Mouse (Mus musculus): ENCODE data around the gene Hyou1. TPM values are rescaled to one million over a fixed set of nuclear protein-coding genes. Genes with fewer than 3 reads are reported as not detected.
"Not testable (repeated sequence)": the region's sequence is repeated elsewhere in the genome, so short reads cannot be mapped to it uniquely, and the experiment has no call there.

The Hyou1 gene
- polyA plus RNA-seq, 1 experiment from 2014 or later, result 26.8 TPM

- H3K27me3 ChIP-seq (ENCODE audit: control insufficient read depth, insufficient read depth, low read depth, low read length), result no peaks in the 10 kb centered on the region
- H3K36me3 ChIP-seq (ENCODE audit: control insufficient read depth, insufficient read depth, low read length), result peaks cover 32% of the 10 kb centered on the region
- H3K27ac ChIP-seq (ENCODE audit: low read length), result no peak overlapping the region
- H3K9ac ChIP-seq (ENCODE audit: low read depth, low read length), result no peak overlapping the region
- 93% methylated on average over 9 of the region's 9 CpGs for WGBS
- no peak for ATAC-seq
- peaks cover 6% of the 10 kb centered on the region for H3K4me1 ChIP-seq (ENCODE audit: control insufficient read depth, insufficient read depth, low read length)
- no peak overlapping the region for H3K4me3 ChIP-seq (ENCODE audit: low read depth, low read length)
- H3K9me3 ChIP-seq (replicated peaks; ENCODE audit: control insufficient read depth, low read length, poor library complexity, severe bottlenecking), result no peaks in the 10 kb centered on the region
- H3K4me2 ChIP-seq (ENCODE audit: low read length), result no peak overlapping the region
Measured at GRCm38 (mm10) chr9:44347166-44347565, 32.1 kb upstream of the Hyou1 start.

- H3K4me3 ChIP-seq (ENCODE audit: low read depth, low read length), result no peak overlapping the region
- H3K27me3 ChIP-seq (ENCODE audit: control insufficient read depth, insufficient read depth, low read depth, low read length), result no peaks in the 10 kb centered on the region
- H3K9ac ChIP-seq (ENCODE audit: low read depth, low read length), result no peak overlapping the region
- H3K36me3 ChIP-seq (ENCODE audit: control insufficient read depth, insufficient read depth, low read length), result peaks cover 36% of the 10 kb centered on the region
- no peak overlapping the region for H3K27ac ChIP-seq (ENCODE audit: low read length)
- WGBS, result 93% methylated on average over 4 of the region's 4 CpGs
- no peaks in the 10 kb centered on the region for H3K9me3 ChIP-seq (replicated peaks; ENCODE audit: control insufficient read depth, low read length, poor library complexity, severe bottlenecking)
- H3K4me2 ChIP-seq (ENCODE audit: low read length), result no peak overlapping the region
- H3K4me1 ChIP-seq (ENCODE audit: control insufficient read depth, insufficient read depth, low read length), result peaks cover 6% of the 10 kb centered on the region
- ATAC-seq, result no peak
Measured at GRCm38 (mm10) chr9:44347621-44348020, 31.7 kb upstream of the Hyou1 start.

GRCm38 (mm10) chr9:44348546-44348945 is 30.7 kb upstream of the Hyou1 start:
- H3K9ac ChIP-seq (ENCODE audit: low read depth, low read length), result no peak overlapping the region
- H3K4me3 ChIP-seq (ENCODE audit: low read depth, low read length), result no peak overlapping the region
- WGBS, result 98% methylated on average over 4 of the region's 4 CpGs
- H3K4me1 ChIP-seq (ENCODE audit: control insufficient read depth, insufficient read depth, low read length), result no peaks in the 10 kb centered on the region
- no peak for ATAC-seq
- no peak overlapping the region for H3K4me2 ChIP-seq (ENCODE audit: low read length)
- no peaks in the 10 kb centered on the region for H3K9me3 ChIP-seq (replicated peaks; ENCODE audit: control insufficient read depth, low read length, poor library complexity, severe bottlenecking)
- peaks cover 45% of the 10 kb centered on the region for H3K36me3 ChIP-seq (ENCODE audit: control insufficient read depth, insufficient read depth, low read length)
- H3K27ac ChIP-seq (ENCODE audit: low read length), result no peak overlapping the region
- no peaks in the 10 kb centered on the region for H3K27me3 ChIP-seq (ENCODE audit: control insufficient read depth, insufficient read depth, low read depth, low read length)

DNA sequence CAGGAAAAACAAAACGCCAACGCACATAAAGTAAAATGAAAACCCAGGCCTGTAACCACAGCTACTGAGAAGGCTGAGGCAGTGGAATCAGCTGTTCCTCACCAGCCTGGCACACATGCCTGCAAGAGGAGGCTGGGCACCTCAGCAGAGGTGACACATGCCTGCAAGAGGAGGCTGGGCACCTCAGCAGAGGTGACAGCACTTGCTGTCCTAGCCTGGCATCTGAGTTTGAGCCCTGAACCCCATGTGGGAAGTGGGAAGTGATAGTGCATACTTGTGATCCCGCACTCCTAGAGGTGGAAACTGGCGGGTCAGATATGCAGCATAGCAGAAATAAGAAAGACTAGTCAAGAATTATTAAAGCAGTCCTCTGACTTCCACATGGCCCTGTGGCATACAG is 27.9 kb upstream of the Hyou1 start:
- no peak overlapping the region for H3K4me2 ChIP-seq (ENCODE audit: low read length)
- H3K27me3 ChIP-seq (ENCODE audit: control insufficient read depth, insufficient read depth, low read depth, low read length), result no peaks in the 10 kb centered on the region
- WGBS, result 99% methylated on average over 4 of the region's 4 CpGs
- no peak overlapping the region for H3K4me3 ChIP-seq (ENCODE audit: low read depth, low read length)
- no peaks in the 10 kb centered on the region for H3K9me3 ChIP-seq (replicated peaks; ENCODE audit: control insufficient read depth, low read length, poor library complexity, severe bottlenecking)
- no peaks in the 10 kb centered on the region for H3K4me1 ChIP-seq (ENCODE audit: control insufficient read depth, insufficient read depth, low read length)
- H3K27ac ChIP-seq (ENCODE audit: low read length), result no peak overlapping the region
- no peak for ATAC-seq
- no peak overlapping the region for H3K9ac ChIP-seq (ENCODE audit: low read depth, low read length)
- peaks cover 70% of the 10 kb centered on the region for H3K36me3 ChIP-seq (ENCODE audit: control insufficient read depth, insufficient read depth, low read length)

DNA sequence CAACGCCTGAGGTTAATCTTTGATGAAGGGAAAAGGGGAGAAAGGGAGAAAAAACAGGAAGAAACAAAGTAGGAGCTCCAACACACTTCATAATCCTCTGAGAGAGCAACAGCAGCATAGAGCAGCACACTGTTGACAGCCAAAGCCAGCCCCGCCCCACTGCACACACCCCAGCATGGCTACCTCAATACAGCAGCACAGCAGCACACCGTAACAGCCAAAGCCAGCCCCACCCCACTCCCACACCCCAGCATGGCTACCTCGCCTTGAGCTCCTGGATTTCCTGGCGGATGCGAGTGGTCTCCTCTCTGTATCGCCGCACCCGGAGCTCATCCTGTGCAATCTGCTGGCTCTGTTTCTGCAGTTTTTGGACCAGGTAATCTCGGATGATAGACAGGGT is 27.0 kb upstream of the Hyou1 start:
- Histone ChIP-seq H3K9me3 (replicated peaks; ENCODE audit: control insufficient read depth, low read length, poor library complexity, severe bottlenecking) (no peaks in the 10 kb centered on the region), H3K36me3 (ENCODE audit: control insufficient read depth, insufficient read depth, low read length) (peaks cover 74% of the 10 kb centered on the region), H3K27ac (ENCODE audit: low read length) (no peak overlapping the region), H3K4me2 (ENCODE audit: low read length) (no peak overlapping the region), H3K27me3 (ENCODE audit: control insufficient read depth, insufficient read depth, low read depth, low read length) (no peaks in the 10 kb centered on the region), H3K9ac (ENCODE audit: low read depth, low read length) (no peak overlapping the region), H3K4me1 (ENCODE audit: control insufficient read depth, insufficient read depth, low read length) (no peaks in the 10 kb centered on the region), H3K4me3 (ENCODE audit: low read depth, low read length) (no peak overlapping the region)
- ATAC-seq, result no peak
- 91% methylated on average over 10 of the region's 10 CpGs for WGBS

DNA sequence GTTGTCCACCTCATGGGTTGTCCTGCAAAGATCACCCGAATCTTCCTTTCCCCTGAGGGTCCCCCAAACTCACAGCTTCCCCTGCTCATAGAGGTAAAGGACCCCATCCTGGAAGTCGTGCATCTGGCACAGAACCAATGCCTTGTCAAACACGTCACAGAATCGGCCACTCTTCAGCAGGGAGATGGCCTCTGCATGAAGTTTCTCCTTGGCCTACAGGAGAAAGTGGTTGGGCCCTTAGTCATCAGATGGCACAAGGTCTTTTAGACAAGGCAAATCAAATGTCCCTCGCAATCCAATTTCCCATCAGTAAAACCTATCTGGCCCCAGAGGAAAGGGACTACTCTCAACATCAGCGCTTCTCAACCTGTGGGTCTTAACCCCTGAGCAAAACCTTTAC is 26.1 kb upstream of the Hyou1 start:
- H3K27me3 ChIP-seq (ENCODE audit: control insufficient read depth, insufficient read depth, low read depth, low read length), result no peaks in the 10 kb centered on the region
- H3K4me2 ChIP-seq (ENCODE audit: low read length), result no peak overlapping the region
- H3K4me3 ChIP-seq (ENCODE audit: low read depth, low read length), result no peak overlapping the region
- ATAC-seq, result no peak
- H3K27ac ChIP-seq (ENCODE audit: low read length), result no peak overlapping the region
- no peaks in the 10 kb centered on the region for H3K4me1 ChIP-seq (ENCODE audit: control insufficient read depth, insufficient read depth, low read length)
- H3K9ac ChIP-seq (ENCODE audit: low read depth, low read length), result no peak overlapping the region
- 97% methylated on average over 6 of the region's 6 CpGs for WGBS
- H3K9me3 ChIP-seq (replicated peaks; ENCODE audit: control insufficient read depth, low read length, poor library complexity, severe bottlenecking), result no peaks in the 10 kb centered on the region
- H3K36me3 ChIP-seq (ENCODE audit: control insufficient read depth, insufficient read depth, low read length), result peaks cover 68% of the 10 kb centered on the region

DNA sequence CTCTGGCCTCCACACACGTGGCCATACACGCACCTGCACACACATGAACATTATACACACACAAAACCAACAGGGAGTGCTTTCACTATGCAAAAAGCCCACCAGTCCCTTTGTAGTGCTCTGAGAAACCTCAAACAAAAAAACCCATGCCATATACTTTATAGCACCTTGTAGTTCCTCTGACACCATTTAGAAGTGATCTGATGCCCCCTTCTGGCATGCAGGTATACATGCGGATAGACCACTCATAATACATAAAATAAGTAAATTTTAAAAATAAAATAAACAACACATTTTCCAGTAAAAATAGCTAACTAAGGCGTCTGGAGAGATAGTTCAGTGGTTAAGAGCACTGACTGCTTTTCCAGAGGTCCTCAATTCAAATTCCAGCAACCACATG is 22.1 kb upstream of the Hyou1 start:
- H3K27ac ChIP-seq (ENCODE audit: low read length), result no peak overlapping the region
- H3K27me3 ChIP-seq (ENCODE audit: control insufficient read depth, insufficient read depth, low read depth, low read length), result no peaks in the 10 kb centered on the region
- WGBS, result 81% methylated on average over 4 of the region's 4 CpGs
- no peaks in the 10 kb centered on the region for H3K9me3 ChIP-seq (replicated peaks; ENCODE audit: control insufficient read depth, low read length, poor library complexity, severe bottlenecking)
- H3K4me1 ChIP-seq (ENCODE audit: control insufficient read depth, insufficient read depth, low read length), result peaks cover 8% of the 10 kb centered on the region
- H3K4me3 ChIP-seq (ENCODE audit: low read depth, low read length), result no peak overlapping the region
- no peak overlapping the region for H3K9ac ChIP-seq (ENCODE audit: low read depth, low read length)
- H3K4me2 ChIP-seq (ENCODE audit: low read length), result no peak overlapping the region
- ATAC-seq, result no peak
- H3K36me3 ChIP-seq (ENCODE audit: control insufficient read depth, insufficient read depth, low read length), result peaks cover 51% of the 10 kb centered on the region

DNA sequence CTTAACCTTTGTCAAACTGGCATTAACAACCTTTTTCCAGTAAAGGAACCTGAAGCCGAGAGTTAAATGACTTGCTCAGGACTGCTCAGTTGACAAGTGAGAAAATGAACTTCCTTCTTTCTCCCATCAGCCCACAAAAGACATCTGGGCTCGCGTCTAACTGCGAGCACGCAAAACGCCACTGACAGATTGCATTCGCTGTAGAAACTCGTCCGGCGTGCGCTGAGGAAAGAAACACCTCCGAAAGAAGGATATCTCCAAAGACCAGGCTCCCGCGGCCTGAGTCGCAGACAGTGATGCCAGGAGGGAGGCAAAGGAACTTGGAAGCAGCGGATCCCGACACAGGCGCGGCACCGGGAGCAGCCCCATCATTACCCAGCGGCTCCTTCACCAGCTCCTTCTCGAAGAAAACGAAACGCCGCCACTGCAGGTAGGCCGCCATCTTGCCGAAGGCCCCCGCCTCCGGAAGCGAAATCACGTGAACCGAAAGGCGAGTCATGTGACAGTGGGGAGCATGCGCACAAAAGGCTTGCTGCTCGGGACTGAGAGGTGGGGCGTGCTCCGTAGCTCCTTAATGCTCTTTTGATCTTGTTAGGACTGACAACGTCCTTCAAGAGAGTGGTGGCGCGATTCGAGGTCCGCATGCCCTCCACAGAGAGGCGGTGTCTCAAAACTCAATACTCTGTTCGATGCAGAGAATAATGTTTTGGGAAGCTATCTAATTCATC is 17.9 kb upstream of the Hyou1 start, which contains the start of gene Vps11:
Gene Vps11 (minus strand): TSS at position 481 of the 728 bp plus-strand sequence.
- Histone ChIP-seq H3K36me3 (ENCODE audit: control insufficient read depth, insufficient read depth, low read length) (peaks cover 14% of the 10 kb centered on the region), H3K4me3 (ENCODE audit: low read depth, low read length) (peak within 1 kb of the TSS; percentile 94), H3K27me3 (ENCODE audit: control insufficient read depth, insufficient read depth, low read depth, low read length) (no peaks in the 10 kb centered on the region), H3K9me3 (replicated peaks; ENCODE audit: control insufficient read depth, low read length, poor library complexity, severe bottlenecking) (no peaks in the 10 kb centered on the region), H3K4me2 (ENCODE audit: low read length) (peak within 1 kb of the TSS; percentile 96), H3K9ac (ENCODE audit: low read depth, low read length) (peak within 1 kb of the TSS; percentile 93), H3K4me1 (ENCODE audit: control insufficient read depth, insufficient read depth, low read length) (peaks cover 8% of the 10 kb centered on the region), H3K27ac (ENCODE audit: low read length) (peak within 1 kb of the TSS; percentile 83)
- WGBS, result under 1% methylated on average over 44 of the region's 44 CpGs
- ATAC-seq, result peak; percentile 93

GRCm38 (mm10) chr9:44361931-44362330 is 17.4 kb upstream of the Hyou1 start:
- 44% methylated on average over 4 of the region's 4 CpGs for WGBS
- Histone ChIP-seq H3K9ac (ENCODE audit: low read depth, low read length) (peak overlapping the region; percentile 93), H3K4me2 (ENCODE audit: low read length) (peak overlapping the region; percentile 96), H3K4me3 (ENCODE audit: low read depth, low read length) (peak overlapping the region; percentile 94), H3K27ac (ENCODE audit: low read length) (peak overlapping the region; percentile 83)
- not testable (repeated sequence) for H3K4me1 ChIP-seq (ENCODE audit: control insufficient read depth, insufficient read depth, low read length); H3K36me3 ChIP-seq (ENCODE audit: control insufficient read depth, insufficient read depth, low read length); H3K9me3 ChIP-seq (replicated peaks; ENCODE audit: control insufficient read depth, low read length, poor library complexity, severe bottlenecking); H3K27me3 ChIP-seq (ENCODE audit: control insufficient read depth, insufficient read depth, low read depth, low read length)
- peak; percentile 72; the same call in 1 of the 2 replicates for ATAC-seq
